Mouse (Mus musculus) limb, embryonic 12.5 days (tissue): ENCODE results near the gene Ints13. TPM values are rescaled to one million over a fixed set of nuclear protein-coding genes. Genes with fewer than 3 reads are reported as not detected.

Source experiments
- ATAC-seq: fragments of 200-750 bp; cut with Nextera tagmentation; 2 replicates; pipeline ENCODE4 v1.8.0; 2017; ENCODE audit warnings: low read depth, moderate TSS enrichment; ENCODE audit not compliant: insufficient number of reproducible peaks, insufficient read depth, low FRiP score, low TSS enrichment
- H3K27ac ChIP-seq: fragments of 300-500 bp; sonication (generic); 2 replicates; pipeline ENCODE4 v1.5.1; 2016; ENCODE audit warnings: mild to moderate bottlenecking, moderate library complexity
- H3K27me3 ChIP-seq: fragments of 300-500 bp; sonication (generic); 2 replicates; pipeline ENCODE4 v1.6.1; 2016; ENCODE audit warnings: mild to moderate bottlenecking, moderate library complexity
- H3K36me3 ChIP-seq: fragments of 300-500 bp; sonication (generic); 2 replicates; pipeline ENCODE4 v1.6.1; 2016; ENCODE audit warnings: mild to moderate bottlenecking, moderate library complexity
- H3K4me1 ChIP-seq: fragments of 300-500 bp; sonication (generic); replicated peaks from 2 replicates; pipeline ENCODE4 v1.6.1; 2016
- H3K4me2 ChIP-seq: fragments of 300-500 bp; sonication (generic); 2 replicates; pipeline ENCODE4 v1.6.1; 2016; ENCODE audit warnings: mild to moderate bottlenecking, moderate library complexity
- H3K4me3 ChIP-seq: fragments of 300-500 bp; sonication (generic); replicated peaks from 2 replicates; pipeline ENCODE4 v1.5.1; 2016; ENCODE audit warnings: mild to moderate bottlenecking
- H3K9ac ChIP-seq: fragments of 300-500 bp; sonication (generic); replicated peaks from 2 replicates; pipeline ENCODE4 v1.6.1; 2016; ENCODE audit warnings: mild to moderate bottlenecking, moderate library complexity
- H3K9me3 ChIP-seq: fragments of 300-500 bp; sonication (generic); 2 replicates; pipeline ENCODE4 v1.6.1; 2016; ENCODE audit warnings: mild to moderate bottlenecking, moderate library complexity
- WGBS: fragments of 180-500 bp; shearing (Covaris S2); methylation state at CpG from one replicate; pipeline ENCODE4 v1.1.7; 2016; 5-methylcytosine and 5-hydroxymethylcytosine counted together
- polyA plus RNA-seq: library from polyadenylated mRNA; unstranded; fragments of >200 nt; fragmentation: Nextera tagmentation; extraction: Ambion mirVana; gene quantifications from 2 replicates; pipeline ENCODE4 v1.2.1, GENCODE M21; 2016

Gene Ints13
- polyA plus RNA-seq, 1 experiment from 2014 or later, result 92.9 TPM

- Histone ChIP-seq H3K36me3 (no peaks in the 10 kb centered on the region), H3K27ac (no peak overlapping the region), H3K4me1 (no peaks in the 10 kb centered on the region), H3K27me3 (no peaks in the 10 kb centered on the region), H3K9ac (no peak overlapping the region), H3K9me3 (no peaks in the 10 kb centered on the region), H3K4me3 (no peak overlapping the region), H3K4me2 (no peak overlapping the region)
- WGBS, result 84% methylated on average over 6 of the region's 6 CpGs
- no peak for ATAC-seq
Observed at GRCm38 (mm10) chr6:146515936-146516335, 61.7 kb downstream of the Ints13 start.

- no peak overlapping the region for H3K9ac ChIP-seq
- no peak overlapping the region for H3K4me3 ChIP-seq
- no peak for ATAC-seq
- H3K9me3 ChIP-seq, result no peaks in the 10 kb centered on the region
- H3K27me3 ChIP-seq, result no peaks in the 10 kb centered on the region
- H3K4me1 ChIP-seq, result no peaks in the 10 kb centered on the region
- no peaks in the 10 kb centered on the region for H3K36me3 ChIP-seq
- no peak overlapping the region for H3K27ac ChIP-seq
- no peak overlapping the region for H3K4me2 ChIP-seq
- 54% methylated on average over 7 of the region's 7 CpGs for WGBS
Observed at GRCm38 (mm10) chr6:146514531-146514948, 63.1 kb downstream of the Ints13 start.

GRCm38 (mm10) chr6:146513899-146514298 is 63.7 kb downstream of the Ints13 start:
- Histone ChIP-seq H3K4me2 (no peak overlapping the region), H3K27ac (no peak overlapping the region), H3K9ac (no peak overlapping the region), H3K4me3 (no peak overlapping the region), H3K4me1 (no peaks in the 10 kb centered on the region), H3K36me3 (no peaks in the 10 kb centered on the region), H3K9me3 (no peaks in the 10 kb centered on the region), H3K27me3 (no peaks in the 10 kb centered on the region)
- 72% methylated on average over 5 of the region's 5 CpGs for WGBS
- no peak for ATAC-seq

GRCm38 (mm10) chr6:146513384-146513783 is 64.3 kb downstream of the Ints13 start:
- Histone ChIP-seq H3K27me3 (no peaks in the 10 kb centered on the region), H3K4me2 (no peak overlapping the region), H3K9me3 (no peaks in the 10 kb centered on the region), H3K9ac (no peak overlapping the region), H3K27ac (no peak overlapping the region), H3K4me3 (no peak overlapping the region), H3K4me1 (no peaks in the 10 kb centered on the region), H3K36me3 (no peaks in the 10 kb centered on the region)
- ATAC-seq, result no peak
- WGBS, result 89% methylated on average over 8 of the region's 8 CpGs

- WGBS, result 83% methylated on average over 8 of the region's 8 CpGs
- Histone ChIP-seq H3K9me3 (no peaks in the 10 kb centered on the region), H3K36me3 (no peaks in the 10 kb centered on the region), H3K4me3 (no peak overlapping the region), H3K27ac (no peak overlapping the region), H3K9ac (no peak overlapping the region), H3K4me1 (no peaks in the 10 kb centered on the region), H3K4me2 (no peak overlapping the region), H3K27me3 (no peaks in the 10 kb centered on the region)
- ATAC-seq, result no peak
Observed at GRCm38 (mm10) chr6:146511511-146511910, 66.1 kb downstream of the Ints13 start.

- 62% methylated on average over 2 of the region's 2 CpGs for WGBS
- no peak overlapping the region for H3K9ac ChIP-seq
Observed at GRCm38 (mm10) chr6:146509891-146510290, 67.7 kb downstream of the Ints13 start.

GRCm38 (mm10) chr6:146504459-146504858 is 73.2 kb downstream of the Ints13 start:
- Histone ChIP-seq H3K9me3 (no peaks in the 10 kb centered on the region), H3K27me3 (peaks cover 30% of the 10 kb centered on the region), H3K4me3 (no peak overlapping the region), H3K36me3 (no peaks in the 10 kb centered on the region), H3K9ac (no peak overlapping the region), H3K27ac (no peak overlapping the region), H3K4me1 (0 out of 2 replicates have a peak, but pooled peaks cover 14% of the 10 kb centered on the region), H3K4me2 (no peak overlapping the region)
- ATAC-seq, result no peak
- 79% methylated on average over 2 of the region's 2 CpGs for WGBS

More at GRCm38 (mm10) chr6:146509891-146510290, 67.7 kb downstream of the Ints13 start:
- ATAC-seq, result no peak
- H3K4me3 ChIP-seq, result no peak overlapping the region
- no peak overlapping the region for H3K27ac ChIP-seq
- H3K9me3 ChIP-seq, result no peaks in the 10 kb centered on the region
- no peak overlapping the region for H3K4me2 ChIP-seq
- no peaks in the 10 kb centered on the region for H3K36me3 ChIP-seq
- no peaks in the 10 kb centered on the region for H3K27me3 ChIP-seq
- H3K4me1 ChIP-seq, result no peaks in the 10 kb centered on the region

GRCm38 (mm10) chr6:146502856-146503255 is 74.8 kb downstream of the Ints13 start:
- Histone ChIP-seq H3K4me2 (peak overlapping the region; percentile 96), H3K36me3 (no peaks in the 10 kb centered on the region), H3K4me1 (0 out of 2 replicates have a peak, but pooled peaks cover 14% of the 10 kb centered on the region), H3K9me3 (no peaks in the 10 kb centered on the region), H3K4me3 (peak overlapping the region; percentile 68), H3K27me3 (peaks cover 30% of the 10 kb centered on the region), H3K9ac (peak overlapping the region; percentile 69; the same call in 1 of the 2 replicates), H3K27ac (no peak overlapping the region)
- 45% methylated on average over 3 of the region's 3 CpGs for WGBS
- no peak for ATAC-seq

GRCm38 (mm10) chr6:146501866-146502804 is 75.5 kb downstream of the Ints13 start, which contains the start of gene Itpr2:
Itpr2 (minus strand) TSS chr6:146502223.
- ATAC-seq, result peak; percentile 91
- 1% methylated on average over 70 of the region's 70 CpGs for WGBS
- 0 out of 2 replicates have a peak, but pooled peaks cover 14% of the 10 kb centered on the region for H3K4me1 ChIP-seq
- no peaks in the 10 kb centered on the region for H3K36me3 ChIP-seq
- H3K4me3 ChIP-seq, result peak within 1 kb of the TSS; percentile 68
- peaks cover 30% of the 10 kb centered on the region for H3K27me3 ChIP-seq
- H3K27ac ChIP-seq, result 0 out of 2 replicates have a peak within 1 kb of the TSS, but pooled peaks have one; percentile 1
- peak within 1 kb of the TSS; percentile 96 for H3K4me2 ChIP-seq
- H3K9me3 ChIP-seq, result no peaks in the 10 kb centered on the region
- peak within 1 kb of the TSS; percentile 69 for H3K9ac ChIP-seq

GRCm38 (mm10) chr6:146501316-146501865 is 76.2 kb downstream of the Ints13 start:
- Histone ChIP-seq H3K4me2 (peak overlapping the region; percentile 96), H3K36me3 (no peaks in the 10 kb centered on the region), H3K4me3 (peak overlapping the region; percentile 68), H3K27me3 (peaks cover 30% of the 10 kb centered on the region), H3K4me1 (0 out of 2 replicates have a peak, but pooled peaks cover 14% of the 10 kb centered on the region), H3K9ac (peak overlapping the region; percentile 69), H3K27ac (0 out of 2 replicates have a peak overlapping the region, but pooled peaks have one; percentile 1), H3K9me3 (no peaks in the 10 kb centered on the region)
- ATAC-seq, result no peak; the same call in 1 of the 2 replicates
- WGBS, result 0% methylated on average over 30 of the region's 30 CpGs

GRCm38 (mm10) chr6:146500771-146501170 is 76.9 kb downstream of the Ints13 start:
- Histone ChIP-seq H3K9me3 (no peaks in the 10 kb centered on the region), H3K27ac (no peak overlapping the region), H3K27me3 (peaks cover 30% of the 10 kb centered on the region), H3K36me3 (no peaks in the 10 kb centered on the region), H3K4me3 (no peak overlapping the region; the same call in 1 of the 2 replicates), H3K4me1 (0 out of 2 replicates have a peak, but pooled peaks cover 14% of the 10 kb centered on the region), H3K4me2 (peak overlapping the region; percentile 96), H3K9ac (no peak overlapping the region)
- no peak for ATAC-seq
- 72% methylated on average over 5 of the region's 5 CpGs for WGBS
